Mouse (Mus musculus): Measurements from ENCODE around the gene Irf6.

Gene Irf6

DNA sequence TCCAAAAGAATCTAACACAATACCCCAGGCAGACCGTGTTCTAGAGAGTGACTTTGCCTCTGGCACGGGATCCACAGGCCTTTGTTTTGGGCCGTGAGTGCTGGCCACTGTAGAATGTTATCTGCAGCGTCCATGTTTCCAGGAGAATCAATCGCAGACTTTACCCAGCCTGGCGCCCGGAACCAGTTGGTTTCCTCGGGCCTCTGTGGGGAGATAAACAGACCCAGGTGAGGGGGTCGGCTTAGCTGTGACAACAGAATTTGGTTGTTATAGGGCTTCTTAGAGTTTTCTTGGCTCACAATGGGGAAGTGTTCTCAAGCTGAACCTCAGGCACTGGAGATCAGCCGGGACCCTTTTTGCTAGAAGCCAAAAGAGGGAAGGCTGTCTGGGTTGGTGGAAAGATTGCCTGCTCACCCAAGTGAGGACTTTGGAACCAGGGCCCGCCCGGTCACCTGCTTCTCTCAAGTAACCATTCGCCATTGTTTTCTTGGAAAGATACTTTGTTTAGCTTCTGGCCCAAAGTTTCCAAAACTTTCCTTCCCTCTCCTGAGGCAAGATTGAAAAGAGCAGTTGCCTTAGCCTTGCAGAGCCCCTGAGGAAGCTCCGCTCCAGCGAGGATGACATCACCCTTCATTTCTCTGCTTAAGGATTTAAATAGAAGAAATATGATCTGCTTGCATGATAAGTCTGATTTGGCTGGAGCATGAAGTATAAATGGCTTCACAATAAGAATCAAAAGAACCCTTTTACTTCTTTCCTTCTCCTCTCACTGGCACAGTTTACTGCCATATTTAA, 3.6 kb downstream of the Irf6 start:
- peak; percentile 23 for DNase-seq (ENCODE audit: low read depth, low spot score)

DNA sequence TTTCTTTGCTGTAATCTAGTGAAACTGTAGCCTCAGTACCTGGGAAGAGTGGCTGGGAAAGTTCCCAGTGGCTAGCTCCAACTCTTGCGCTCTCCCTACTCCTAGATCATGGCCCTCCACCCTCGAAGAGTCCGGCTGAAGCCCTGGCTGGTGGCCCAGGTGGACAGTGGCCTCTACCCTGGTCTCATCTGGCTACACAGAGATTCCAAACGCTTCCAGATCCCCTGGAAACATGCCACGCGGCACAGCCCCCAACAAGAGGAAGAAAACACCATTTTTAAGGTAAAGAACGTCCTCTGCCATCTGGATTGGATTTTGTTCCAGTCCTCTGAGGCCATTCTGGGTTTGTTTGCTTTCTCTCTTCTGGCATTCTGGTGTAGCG, 4.2 kb downstream of the Irf6 start:
- no peak for DNase-seq (ENCODE audit: low read depth, low spot score)

- DNase-seq (ENCODE audit: low read depth, low spot score): no peak
These were observed 6.3 kb downstream of the Irf6 start for GRCm38 (mm10) chr1:193159163-193159562.

DNA sequence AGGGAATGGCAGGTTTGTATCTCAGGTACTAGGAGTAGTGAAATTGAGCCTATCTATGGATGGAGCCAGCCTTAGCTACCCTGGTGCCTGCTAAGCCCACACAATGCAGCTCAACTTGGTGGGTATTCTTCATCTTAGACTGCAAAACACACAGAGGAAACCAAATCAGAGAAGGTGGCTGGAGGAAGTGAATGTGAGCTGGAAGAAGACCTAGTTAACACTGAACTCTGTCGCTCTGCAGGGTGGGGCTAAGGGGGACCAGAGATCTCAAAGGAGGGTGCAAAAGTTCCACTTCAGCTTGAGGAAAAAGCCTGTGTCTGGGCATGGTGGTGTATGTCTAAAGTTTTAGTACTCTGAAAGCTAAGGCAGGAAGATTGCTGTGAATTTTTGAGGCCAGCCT, 6.7 kb downstream of the Irf6 start:
- no peak for DNase-seq (ENCODE audit: low read depth, low spot score)

DNA sequence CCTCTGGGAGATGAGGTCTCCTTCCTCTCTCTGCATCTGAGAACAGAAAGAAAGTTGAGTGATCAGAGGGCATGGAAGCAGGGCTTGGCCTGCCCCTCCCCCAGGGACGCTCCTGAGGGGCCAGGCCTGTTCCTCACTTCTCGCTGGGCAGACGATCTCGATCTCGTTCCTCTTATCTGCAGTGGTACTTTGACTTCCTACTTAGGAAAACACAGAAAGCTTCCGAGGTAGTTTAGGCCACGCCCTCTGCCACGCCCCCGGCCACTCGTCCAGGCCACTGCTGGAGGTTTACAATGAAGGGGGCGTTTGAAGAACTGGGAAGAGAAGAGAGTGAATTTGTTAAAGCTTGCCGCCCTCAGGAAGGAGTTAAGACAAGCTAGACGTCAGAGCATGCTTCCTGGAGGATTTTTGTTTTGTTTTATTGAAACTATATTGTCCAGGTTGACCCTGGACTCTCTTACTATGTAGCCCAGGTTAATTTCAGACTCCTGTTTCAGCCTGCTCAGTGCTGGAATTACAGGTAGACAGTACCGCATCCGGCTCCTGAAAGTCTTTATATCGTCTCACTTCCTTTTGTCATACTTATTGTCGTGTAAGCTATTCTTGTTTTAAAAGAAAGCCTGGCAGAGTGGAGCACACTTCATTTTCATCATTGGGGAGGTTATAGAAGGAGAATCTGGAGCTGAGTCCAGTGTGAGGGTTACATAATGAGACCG, 7.6 kb downstream of the Irf6 start:
- peak; percentile 59 for DNase-seq (ENCODE audit: low read depth, low spot score)

GRCm38 (mm10) chr1:193167746-193168145, 14.8 kb downstream of the Irf6 start, which contains the start of gene A130010J15Rik:
Gene A130010J15Rik, plus strand, starts transcription at chr1:193168046.
- no peak for DNase-seq (ENCODE audit: low read depth, low spot score)

GRCm38 (mm10) chr1:193169228-193169627, 16.3 kb downstream of the Irf6 start:
- no peak for DNase-seq (ENCODE audit: low read depth, low spot score)

- no peak for DNase-seq (ENCODE audit: low read depth, low spot score)
These were observed 16.9 kb downstream of the Irf6 start for GRCm38 (mm10) chr1:193169856-193170255.

GRCm38 (mm10) chr1:193172991-193173809, 20.3 kb downstream of the Irf6 start:
- peak; percentile 99 for DNase-seq (ENCODE audit: low read depth, low spot score)

DNA sequence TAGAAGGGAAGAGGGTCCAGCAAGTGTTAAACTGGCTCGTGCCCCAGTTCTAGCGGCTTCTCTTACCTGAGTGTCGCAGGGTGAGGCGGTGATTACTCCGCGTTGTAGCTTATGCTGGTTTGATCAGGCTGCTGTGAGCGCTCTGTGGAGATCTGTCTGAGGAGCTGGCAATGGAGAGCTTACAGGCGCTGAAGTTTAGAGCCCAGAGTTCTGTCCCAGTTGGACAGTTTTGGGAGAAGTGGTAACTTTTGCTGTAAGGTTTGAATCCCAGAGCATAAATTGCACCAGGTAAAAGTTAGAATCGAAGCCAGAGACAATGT, 20.9 kb downstream of the Irf6 start:
- no peak for DNase-seq (ENCODE audit: low read depth, low spot score)

DNA sequence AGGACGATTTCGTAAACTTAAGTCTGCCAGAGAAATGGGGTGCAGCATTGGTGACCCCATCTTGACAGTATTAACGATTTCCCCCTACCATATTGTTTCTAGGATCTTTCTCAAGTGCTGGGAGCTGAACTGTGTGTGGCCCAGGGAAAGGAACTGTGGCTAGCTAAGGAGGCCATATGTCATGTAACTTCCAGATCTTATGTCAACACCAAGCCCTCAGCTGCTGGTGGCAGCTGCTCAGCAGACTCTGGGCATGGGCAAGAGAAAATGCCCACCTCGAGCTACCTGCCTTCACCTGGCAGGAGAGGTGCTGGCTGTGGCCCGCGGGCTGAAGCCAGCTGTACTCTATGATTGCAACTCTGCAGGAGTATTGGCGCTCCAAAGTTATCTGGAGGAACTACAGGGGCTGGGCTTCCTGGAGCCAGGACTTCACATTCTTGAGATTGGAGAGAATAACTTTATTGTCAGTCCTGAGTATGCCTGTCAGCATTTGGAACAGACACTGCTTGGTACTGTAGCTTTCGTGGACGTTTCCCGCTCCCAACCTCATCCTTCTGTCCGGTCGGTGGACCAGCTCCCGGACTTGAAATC, 21.3 kb downstream of the Irf6 start:
- peak; percentile 29 for DNase-seq (ENCODE audit: low read depth, low spot score)

- DNase-seq (ENCODE audit: low read depth, low spot score): no peak
These were observed 28.2 kb downstream of the Irf6 start for GRCm38 (mm10) chr1:193181104-193181503.

- DNase-seq (ENCODE audit: low read depth, low spot score): no peak
These were observed 35.3 kb downstream of the Irf6 start for GRCm38 (mm10) chr1:193188257-193188656.

- peak; percentile 83 for DNase-seq (ENCODE audit: low read depth, low spot score)
These were observed 36.3 kb downstream of the Irf6 start for GRCm38 (mm10) chr1:193189151-193189621.

- DNase-seq (ENCODE audit: low read depth, low spot score): no peak
These were observed 36.9 kb downstream of the Irf6 start for GRCm38 (mm10) chr1:193189771-193190170.

DNA sequence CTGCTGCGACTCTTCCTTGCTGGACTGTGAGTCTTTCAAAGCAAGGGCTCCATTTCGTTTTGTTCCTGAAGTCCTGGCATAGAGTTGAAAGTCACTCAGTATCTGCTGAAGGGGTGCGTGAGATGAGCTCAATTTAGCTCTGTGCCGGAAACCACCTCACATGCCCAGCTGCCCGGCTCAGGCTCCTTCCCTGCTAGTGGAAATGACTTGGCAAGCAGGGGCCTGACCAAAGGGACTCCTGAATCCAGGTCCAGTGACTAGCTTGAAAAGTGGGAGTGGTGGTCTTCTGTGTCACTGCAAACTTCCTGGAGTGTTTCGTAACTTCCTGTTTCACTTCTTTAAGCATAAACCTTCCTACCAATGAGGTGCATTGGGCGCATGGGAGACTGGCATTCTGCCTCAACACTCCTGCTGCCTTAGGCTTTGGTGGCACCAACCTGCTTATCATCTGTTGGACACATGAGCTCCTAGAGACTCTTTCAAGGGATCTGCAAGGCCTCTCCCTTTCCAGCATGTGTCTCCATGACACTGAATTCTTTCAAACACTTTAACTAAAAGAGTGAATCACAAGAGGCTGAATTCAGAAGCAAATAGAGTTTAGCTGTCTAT, 38.9 kb downstream of the Irf6 start:
- no peak for DNase-seq (ENCODE audit: low read depth, low spot score)

GRCm38 (mm10) chr1:193194416-193195140, 41.7 kb downstream of the Irf6 start:
- no peak for DNase-seq (ENCODE audit: low read depth, low spot score)

- peak; percentile 27 for DNase-seq (ENCODE audit: low read depth, low spot score)
These were observed 42.4 kb downstream of the Irf6 start for GRCm38 (mm10) chr1:193195169-193195810.

DNA sequence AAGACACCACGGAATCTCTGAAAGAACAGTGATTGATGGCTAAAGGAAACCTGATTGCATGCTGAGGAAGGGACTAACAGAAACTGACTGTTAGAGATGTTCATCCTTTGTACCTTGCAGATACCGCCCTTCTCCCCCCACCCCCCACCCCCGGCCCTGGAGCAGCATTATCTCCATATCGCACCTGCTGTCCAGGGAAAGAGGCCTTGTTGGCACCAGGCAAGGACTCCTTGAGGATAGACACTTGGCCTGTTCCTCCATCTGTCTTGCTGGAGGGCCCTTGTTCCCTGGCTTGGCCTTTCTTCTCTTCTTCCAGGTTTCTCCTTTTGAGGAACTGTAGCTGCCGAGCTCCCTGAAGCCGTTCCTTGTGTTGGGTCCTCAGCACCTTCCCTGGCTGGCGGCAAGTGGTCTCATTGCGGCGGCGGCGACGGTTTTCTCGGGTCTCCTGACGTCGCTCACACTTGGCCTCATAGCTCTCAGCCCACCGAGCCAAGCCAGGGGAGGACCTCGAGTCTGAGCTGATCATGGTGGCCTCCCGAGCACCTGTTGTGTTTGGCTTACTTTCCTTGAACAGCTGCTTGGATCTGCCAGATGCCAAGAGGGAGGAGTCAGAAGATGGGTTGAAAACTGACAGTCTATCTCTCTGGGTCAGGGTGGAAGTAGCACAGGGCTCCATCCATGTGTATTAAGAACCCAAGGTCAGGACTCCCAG, 44.7 kb downstream of the Irf6 start:
- DNase-seq (ENCODE audit: low read depth, low spot score): no peak

GRCm38 (mm10) chr1:193198312-193198711, 45.4 kb downstream of the Irf6 start:
- no peak for DNase-seq (ENCODE audit: low read depth, low spot score)
